Mouse (Mus musculus) lung, postnatal 4 days (tissue): Measurements from ENCODE around the gene Slc6a16.

Source experiments
- DNase-seq, 2 experiments: peaks; one replicate each; pipeline ENCODE4 v3.0.0; 2021

Gene Slc6a16

DNA sequence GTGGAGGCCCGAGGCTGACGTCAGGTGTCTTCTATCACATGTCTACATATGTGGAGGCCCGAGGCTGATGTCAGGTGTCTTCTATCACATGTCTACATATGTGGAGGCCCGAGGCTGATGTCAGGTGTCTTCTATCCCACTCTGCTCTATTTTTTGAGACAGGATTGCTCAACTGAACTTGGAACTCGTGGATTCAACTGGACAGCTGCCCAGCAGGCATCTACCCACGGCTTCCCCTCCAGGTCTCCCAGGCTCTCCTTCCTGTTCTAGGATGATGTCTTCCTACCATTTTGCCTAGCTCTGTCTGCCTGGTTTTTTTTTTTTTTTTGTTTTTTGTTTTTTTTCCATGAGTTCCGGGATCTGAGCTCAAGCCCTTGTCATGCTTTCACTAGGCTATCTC is 14.9 kb downstream of the Slc6a16 start:
- DNase-seq, result peak; percentile 35 to 61

DNA sequence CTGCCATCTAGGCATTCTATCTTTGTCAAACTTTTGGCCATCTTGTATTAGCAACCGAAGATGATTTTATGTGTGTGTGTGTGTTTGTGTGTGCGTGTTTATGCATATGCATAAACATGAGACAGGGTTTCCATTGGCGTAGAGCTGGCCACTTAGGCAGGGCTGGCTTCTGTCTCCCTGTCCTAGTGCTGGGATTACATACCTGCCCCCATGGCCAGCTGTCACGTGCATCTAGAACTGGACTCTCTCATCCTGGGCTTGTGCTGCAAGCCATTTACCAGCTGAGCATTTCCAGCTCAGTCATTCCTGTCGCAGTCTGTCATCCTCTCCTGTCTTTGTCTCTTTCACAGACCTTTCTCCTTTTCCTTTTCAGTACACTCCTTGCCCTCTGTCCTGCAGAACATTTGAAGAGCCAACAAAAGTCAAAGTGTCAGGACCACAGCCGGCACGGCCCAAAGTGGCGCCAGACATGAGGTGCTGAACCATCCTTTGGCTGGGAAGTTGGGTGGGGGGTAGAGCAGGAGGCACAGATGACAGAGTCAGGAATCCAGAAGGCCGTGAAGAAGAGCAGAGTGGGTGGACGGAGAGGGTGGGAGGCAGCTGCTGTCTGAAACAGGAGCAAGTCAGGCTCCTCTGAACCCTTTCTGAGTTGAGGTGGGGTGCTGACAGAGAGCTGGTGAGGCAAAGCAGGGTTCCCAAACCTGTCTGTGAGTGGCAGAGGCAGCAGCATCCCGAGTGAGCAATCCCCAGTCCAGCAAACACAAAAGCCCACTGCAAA is 16.4 kb downstream of the Slc6a16 start:
- no peak for DNase-seq

DNA sequence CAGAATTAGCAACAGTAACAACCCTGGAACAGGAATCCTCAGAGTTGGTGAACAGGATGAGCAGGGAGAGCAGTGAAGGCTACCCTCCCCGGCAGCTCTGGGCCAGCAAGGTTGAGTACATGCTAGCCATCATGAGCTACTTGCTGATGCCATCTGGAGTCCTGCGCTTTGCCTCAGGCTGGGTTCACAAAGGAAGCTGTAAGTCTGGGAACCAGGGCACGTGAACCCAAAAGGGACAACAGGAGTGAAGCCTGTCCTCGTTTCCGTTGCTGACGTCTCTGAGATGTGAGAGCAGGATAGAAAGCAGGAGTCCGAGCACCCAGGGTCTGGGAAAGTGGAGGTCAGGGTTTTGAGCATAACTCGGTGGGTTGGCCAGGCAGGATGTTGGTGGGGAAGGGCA is 18.4 kb downstream of the Slc6a16 start:
- DNase-seq, result no peak

DNA sequence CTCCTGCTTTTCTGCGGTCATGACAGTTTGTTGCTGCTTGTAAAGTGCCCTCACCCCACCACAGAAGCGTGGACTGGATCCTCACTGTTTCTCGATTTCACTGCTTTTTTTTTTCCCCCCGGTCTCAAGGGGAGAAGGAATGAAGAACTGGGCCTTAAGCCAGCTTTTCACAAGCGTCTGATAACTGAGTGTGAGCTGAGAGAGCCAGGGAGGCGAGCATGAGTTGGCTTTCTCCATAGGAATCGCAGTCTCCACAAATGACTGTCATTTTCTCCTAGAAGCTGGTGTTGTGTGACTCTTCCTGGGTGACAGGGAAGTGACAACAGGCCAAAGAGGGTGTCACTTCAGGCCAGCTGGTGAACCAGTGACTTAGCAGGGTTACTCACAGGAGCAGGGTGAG is 21.4 kb downstream of the Slc6a16 start:
- DNase-seq, result no peak

DNA sequence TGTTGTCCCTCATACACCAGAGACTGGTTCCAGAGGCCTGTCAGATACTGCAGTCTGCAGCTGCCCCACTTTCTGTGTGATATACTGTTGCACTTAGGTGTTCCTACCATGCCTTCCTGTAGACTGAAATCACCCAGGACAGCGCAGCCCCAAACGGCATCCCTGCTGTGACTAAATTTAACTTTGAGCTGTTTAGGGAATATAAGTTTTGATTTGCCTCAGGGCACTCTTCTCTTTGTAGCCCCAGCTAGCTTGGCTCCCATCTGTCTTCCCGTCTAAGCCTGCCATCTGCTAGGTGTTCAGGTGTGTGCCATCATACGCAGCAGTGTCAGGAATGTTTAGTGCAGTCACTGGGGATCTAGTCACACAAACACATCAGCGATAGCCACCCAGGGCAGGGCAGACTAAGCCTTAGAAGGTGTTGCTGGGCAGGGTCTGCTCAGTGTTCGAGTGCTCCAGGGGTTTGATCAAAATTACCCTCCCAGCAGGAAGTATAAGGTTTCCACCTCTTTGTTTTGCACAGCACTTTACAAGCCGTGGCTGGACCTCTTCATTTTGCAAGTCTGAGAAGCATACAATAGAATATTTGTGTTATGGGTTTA is 22.2 kb downstream of the Slc6a16 start:
- DNase-seq, result no peak

DNA sequence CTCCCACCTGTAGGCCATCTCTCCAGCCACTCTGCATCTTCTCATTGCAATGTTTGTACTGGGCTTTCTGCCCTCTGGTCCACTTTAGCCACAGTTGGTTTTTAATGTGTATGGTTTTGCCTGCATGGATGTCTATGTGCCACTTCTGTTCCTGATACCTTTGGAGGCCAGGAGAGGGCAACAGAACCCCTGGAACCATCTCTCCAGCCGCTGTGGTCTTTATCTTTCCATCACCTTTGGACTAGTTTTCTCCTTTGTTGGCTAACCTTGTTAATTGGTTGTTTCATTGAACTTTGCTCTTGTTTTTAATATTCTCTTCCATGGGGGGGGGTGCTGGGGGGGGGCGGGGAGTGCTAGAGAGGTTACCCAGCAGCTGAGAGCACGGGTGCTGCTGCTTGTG is 23.5 kb downstream of the Slc6a16 start:
- no peak for DNase-seq

DNA sequence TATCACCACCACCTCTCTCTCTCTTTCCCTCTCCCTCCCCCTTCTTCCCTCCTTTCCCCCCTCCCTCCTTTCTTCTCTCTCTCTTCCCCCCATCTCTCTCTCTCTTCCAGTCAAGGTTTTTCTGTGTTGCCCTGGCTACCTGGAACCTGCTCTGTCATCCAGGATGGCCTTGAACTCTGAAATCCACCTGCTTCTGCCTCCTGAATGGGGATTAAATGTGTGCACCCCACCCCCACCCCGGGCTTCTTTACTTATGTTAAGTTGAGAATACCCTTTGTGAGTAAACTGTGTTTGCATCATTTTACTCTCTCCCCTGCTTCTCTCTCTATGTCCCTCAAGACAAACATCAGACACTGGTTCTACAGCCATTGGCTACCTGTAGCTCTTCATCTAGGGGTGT is 24.6 kb downstream of the Slc6a16 start:
- no peak for DNase-seq

DNA sequence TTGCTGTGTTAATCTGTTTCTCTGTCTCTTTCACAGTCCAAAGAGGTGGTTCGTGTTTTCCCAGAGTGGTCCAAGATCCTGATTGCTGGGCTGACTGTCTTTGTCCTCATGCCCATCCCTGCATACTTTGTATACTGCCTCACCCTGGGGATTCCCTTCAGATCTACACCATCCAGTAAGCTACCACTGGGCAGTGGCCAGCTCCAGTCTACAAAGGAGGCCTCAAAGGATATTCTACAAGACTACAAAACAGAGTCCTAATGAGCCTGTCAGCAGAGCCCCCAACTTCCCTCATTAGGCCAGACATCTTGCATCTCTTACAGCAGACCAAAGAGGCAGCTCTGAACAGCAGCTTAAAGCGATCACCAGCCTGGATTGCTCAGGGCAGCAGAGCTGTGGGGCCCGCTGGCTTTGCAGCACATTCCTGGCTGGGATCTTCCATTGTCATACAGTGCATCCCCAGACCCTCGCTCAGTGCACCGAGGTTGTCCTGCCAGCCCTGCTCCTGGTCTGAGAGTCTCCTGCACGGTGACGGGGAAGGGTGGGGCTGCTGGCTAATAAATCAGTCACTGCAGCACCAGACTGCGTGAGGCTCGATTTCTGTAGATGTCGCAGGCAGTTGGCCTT is 32.0 kb downstream of the Slc6a16 start:
- DNase-seq, result no peak

DNA sequence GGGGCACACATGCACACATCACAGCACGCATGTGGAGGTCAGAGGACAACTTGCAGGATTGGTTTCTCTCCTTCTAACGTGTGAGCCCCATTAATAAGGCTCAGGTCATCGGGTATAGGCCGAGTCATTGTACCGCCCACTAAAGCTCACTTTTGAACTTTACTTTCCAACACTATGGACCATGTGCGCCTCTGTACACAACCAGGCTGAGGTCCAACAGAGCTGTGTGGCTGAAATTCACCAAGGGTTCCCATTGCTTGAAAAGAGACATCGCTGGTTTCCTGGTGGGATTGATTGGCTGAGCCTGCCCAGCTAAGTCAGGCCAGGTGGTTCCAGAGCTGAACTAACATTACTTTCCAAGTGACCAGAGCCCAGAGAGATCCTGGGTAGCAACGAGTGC is 32.8 kb downstream of the Slc6a16 start:
- DNase-seq, result no peak

DNA sequence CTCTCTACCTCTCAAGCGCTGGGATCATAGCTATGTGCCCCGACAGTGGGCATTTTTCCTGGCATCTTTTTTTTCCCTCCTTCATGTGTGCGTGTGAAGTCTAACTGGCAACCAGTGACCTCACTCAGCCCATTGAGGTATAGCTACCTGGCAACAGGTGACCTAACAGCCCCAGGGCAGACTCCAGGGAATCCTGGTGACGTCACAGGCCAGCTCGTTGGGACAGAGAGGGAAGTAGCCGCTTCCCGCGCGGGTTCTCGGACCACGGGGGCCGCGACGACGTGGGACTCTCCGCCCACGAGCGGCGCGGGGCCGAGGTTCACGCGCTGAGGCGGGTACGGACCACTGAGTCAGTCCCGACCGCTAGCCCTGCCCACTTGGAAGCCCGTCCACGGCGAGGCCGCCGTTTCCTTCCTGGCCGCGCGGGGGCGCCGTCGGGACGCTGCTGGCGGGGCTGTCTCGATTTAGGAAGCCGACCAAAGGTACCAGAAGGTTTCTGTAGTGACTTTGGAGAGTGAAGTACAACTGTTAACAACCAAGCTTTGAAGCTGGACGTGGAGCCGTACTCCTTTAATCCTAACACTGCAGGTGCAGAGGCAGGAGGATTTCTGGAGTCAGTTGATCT is 36.4 kb downstream of the Slc6a16 start, which contains the start of gene Slc6a21:
Slc6a21 (plus strand) TSS at position 378 of the 625 bp plus-strand sequence.
- DNase-seq, result peak; percentile 82 to 90

DNA sequence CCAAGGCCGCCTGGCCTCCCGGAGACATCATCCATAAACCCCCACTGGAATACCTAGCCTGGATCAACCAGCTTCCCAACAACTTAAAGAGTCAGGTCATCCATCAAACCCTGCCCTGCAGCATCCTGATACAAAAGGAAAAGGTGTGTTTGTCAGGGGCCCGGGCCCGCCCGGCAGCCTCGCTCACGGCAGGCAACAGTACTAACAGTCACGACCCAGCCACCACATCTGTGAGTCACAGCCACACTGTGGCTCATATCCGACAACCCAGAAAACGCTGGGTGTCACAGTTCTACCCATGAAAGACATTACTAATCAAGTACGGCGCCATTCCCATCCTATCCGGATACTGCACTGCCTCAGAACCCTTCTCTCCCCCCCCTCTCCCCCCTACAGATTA is 45.6 kb downstream of the Slc6a16 start:
- DNase-seq, result no peak

DNA sequence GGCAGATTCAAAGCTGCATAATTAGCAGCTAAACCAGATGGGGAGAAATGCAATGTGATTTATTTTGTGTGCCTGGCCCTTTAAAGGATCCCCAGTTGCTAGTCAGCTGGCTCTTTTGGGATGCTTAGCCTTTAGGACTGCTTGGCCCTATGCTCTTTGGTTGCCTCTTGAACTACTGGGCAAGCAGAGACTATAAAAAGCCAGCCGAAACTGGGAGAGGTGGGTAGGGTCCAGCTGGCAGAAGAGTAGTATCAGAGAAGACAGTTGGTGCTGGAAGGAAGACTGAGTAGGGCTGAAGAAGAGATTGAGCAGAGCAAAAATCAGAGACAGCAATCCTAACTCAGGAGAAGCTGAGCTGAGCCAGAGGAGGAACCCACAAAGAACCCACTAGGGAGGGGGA is 55.7 kb downstream of the Slc6a16 start:
- no peak for DNase-seq

DNA sequence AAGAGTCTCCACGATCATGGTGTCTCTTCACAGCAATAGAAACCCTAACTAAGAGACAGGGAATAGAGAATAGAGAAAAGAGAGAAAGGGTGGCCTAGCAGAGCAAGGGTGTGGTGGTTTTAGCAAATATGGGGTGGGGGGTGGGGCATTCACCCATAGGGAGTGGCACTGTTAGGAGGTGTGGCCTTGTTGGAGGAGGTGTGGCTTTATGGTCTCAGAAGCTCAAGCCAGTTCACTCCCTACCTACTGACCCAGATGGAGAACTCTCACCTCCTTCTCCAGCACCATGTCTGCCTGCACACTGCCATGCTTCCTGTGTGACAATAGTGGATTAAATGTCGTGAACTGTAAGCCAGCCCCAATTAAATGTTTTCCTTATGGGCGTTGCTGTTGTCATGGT is 56.7 kb downstream of the Slc6a16 start:
- no peak for DNase-seq

DNA sequence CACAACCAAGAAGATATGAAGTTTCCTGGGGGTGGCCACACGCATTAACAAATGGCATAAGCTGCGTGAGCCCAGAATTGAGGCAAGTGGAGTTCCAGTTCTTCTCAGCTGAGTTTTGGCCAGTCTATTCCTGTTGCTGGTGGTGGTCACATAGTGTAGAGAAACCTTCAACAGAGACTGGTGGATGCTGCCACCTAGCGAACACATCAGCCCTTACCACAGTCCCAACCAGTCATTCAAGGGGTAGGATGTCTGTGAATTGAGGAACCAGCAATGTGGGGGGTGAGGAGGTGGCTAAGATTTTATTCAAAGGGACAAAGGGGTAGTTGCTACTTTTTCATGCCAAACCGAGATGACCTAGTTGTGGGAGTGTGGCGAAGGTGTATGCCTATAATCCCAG is 58.9 kb downstream of the Slc6a16 start:
- peak; percentile 60 to 72 for DNase-seq

DNA sequence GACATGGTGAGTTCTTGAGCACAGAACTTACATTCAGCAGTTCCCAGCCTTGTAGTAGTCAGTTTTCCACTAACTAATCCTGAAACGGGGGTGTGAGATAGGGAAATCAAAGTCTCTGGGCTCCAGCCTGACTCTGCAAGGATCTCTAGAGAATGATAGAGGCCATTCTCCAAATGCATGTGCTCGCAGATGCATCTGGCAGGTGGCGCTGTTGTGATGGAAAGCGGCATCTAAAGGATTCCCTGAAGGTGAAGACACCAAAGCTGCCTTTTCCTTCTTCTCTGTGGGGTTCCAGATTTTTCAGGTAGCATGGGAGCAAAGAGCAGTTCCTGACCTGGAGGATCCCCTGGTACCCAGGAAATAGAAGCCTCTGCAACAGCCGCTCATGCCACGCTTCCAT is 59.4 kb downstream of the Slc6a16 start:
- peak; percentile 58 to 72 for DNase-seq

DNA sequence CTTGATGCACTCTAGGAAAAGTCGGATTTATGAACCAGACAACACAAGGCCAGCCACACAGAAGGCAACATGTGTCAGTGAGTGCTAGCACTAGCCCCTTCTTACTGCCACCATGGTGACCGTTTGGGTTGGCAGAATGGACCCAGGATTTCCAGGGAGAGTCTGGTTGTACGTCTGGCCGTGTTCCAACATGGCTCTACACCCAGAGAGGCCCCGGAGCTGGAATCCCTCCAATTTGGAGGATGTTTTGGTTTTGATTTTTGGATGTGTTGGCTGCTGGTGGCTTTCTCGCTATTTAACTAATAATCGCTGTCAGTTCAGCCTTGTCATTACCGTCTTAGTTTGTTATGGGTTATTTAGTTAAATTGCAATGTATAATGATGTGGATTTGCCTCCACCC is 61.7 kb downstream of the Slc6a16 start:
- DNase-seq, result no peak

DNA sequence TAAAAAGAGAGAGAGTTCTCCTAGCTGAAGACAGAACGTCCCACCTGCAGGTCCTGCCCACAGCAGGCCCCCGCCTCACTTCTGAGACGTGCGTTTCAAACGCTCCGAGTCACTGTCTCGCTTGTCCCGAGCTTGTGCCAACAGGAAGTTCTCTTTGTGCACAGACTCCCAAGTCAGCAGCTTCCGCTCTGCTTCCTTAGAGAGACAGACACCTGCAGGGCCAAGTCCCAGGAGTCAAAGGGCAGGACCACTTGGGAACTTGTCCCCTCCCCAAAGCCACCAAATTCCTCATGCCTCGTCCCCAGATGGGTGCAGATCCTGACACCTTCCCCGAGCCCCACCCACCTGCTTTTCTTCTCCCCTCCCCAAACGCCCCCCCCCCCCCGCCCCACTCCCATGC is 64.0 kb downstream of the Slc6a16 start:
- DNase-seq, result peak in 1 of 2 experiments; percentile 27

DNA sequence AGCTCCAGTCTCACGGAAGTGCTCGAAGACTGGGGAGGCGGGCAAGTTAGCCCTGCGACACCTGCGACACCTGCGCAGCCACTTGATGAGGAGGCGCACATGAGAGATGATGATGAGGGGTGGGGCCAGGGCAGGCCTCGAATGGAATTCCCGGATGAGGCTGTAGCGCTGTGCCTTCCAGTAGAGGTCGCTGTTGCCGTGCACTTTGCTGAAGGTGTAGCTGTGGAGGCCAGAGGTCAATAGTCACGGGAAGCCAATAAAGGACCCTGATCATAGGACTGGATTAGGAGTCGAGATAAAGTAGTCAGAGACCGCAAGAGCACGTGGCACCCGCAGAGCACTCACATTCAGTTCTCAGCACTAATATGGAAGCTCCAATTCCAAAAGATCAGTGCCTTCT is 64.4 kb downstream of the Slc6a16 start:
- peak; percentile 81 to 85 for DNase-seq

DNA sequence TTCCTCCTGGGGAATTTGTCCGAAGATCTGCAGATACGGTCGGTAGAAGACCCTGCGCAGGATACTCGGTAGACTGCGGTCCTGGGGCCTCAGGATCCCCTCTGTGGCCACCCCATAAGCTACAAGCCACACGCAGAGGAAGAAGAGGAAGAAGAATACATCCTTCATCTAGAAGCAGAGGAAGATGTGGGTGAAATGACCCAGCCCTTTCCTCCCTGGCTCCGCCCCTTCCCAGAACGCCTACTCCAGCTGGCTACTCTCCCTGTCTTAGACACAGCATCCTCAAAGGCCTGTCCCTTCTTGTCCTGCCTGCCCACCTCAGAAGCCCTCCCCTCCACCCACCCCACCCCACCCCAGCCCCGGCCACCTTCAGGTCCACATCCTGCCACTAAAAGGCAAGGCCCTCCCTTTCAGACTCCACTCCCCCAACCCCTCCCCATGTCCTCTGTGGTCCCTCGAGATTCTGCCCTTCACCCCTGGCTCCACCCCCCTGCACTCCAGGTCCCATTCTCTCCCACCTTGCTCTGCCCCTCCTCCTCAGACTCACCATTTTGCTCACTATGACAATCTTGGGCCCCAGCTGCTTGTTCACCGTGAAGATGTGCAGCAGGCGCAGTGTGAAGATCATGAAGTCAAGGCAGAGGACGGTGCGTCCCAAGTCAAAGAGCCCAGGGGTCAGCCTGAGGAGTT is 67.8 kb downstream of the Slc6a16 start:
- DNase-seq, result peak in 1 of 2 experiments; percentile 39

DNA sequence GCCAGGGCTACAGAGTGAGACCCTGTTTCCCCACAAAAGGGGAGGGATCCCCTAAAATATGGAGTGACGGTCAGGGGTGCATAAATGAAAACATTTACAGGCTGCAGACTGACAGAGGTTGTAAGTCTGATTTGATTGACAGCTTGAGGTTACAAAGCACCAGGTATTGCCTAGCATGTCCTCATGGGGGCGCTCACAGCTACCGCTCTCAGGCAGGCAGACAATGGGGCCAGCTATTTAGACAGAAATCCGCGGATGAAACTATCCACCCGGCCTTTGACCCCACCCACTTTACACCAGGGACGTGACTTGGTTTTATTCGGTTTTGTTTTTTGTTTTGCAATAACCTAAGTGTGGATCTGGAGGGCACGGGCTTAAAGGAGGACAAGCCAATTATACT is 68.6 kb downstream of the Slc6a16 start:
- DNase-seq, result peak; percentile 59 to 71

DNA sequence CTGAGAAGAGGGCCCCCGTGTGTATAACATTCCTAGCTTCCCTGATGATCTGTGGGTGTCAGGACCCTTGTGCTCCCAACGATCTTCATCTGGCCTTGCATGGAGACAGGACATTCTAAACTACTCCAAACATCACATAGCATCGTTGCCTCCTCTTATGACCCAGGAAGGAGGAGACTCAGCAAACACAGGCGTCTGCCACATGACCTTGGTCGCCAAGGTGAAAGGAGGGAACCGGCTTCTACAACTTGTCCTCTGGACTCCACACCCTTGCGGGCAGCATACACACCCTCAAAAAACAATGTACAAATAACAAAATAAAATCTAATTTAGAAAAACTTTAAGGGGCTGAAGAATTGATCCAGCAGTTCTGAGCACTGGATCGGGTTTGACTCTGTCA is 71.1 kb downstream of the Slc6a16 start:
- DNase-seq, result no peak

DNA sequence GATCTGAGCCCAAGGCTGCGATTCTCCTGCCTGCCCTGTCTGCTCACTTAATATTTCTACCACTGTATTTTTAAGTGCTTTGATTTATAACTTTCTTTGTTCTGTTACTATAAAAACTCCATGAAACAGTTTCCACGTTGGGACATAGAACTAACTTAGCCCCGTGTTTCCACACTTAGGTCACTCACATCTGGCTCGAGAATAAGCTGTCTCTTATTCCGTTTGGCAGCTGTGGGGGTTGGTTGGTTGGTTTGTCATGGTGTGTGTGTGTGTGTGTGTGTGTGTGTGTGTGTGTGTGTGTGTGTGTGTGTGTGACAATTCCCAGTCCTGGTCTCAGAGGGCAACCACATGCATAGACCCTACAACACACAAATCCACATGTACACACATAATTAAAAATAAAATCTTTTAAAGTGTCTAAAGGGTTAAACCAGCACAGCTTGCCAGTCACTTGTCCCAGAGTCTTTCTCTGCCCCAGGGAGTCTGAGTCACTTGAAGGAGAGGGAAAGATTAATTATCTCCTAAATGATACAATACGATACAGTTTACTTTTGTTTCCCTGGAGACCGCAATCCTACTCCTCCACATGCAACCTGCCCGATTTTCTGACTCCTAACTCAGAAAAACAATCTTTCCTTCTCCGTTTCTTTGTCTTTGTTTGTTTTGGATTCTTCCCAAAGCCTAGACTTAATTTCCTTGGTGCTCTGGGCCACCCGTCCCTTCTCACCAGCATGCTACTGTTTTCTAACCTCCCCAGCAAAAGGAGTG is 72.0 kb downstream of the Slc6a16 start:
- no peak for DNase-seq
